Comparison of ENCODE assay signal across 9 mouse cellular contexts in the genomic region with DNA sequence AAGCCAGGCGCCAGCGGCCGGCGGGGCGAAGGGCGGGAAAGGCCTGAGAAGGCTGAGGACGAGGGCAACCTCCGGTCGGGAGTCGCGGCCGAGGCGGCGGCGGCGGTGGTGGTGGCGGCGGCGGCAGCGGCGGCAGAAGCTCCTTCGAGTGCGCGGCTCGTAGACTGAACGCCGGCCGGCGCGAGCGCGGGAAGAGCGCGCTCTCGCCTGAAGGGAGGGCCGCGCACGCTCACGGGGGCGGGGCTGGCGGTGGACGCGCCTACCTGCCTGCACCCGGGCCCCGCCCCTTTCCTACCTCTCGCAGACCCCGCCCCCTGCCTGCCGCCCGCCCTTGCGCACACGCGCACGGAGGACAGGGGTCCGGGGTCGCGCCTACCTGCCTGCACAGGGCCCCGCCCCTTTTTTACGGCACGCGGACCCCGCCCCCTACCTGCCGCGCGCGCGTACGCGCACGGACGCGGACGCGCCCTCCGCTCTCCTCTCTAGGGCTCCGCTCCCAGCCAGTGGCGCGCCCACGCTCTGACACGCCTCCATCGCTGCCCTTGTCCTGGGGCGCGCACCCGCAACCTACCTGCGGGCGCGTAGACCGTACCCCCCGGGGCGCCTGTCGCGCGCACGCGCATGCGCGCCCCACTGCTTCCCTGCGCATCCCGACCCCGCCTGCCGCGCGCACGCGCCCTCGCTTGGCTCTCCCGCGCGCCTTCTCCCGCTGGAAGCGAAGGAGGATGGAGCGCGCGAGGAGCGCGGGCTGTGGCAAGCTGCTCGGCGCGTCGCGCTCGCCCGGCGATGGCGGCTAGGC. TPM values are rescaled to one million over a fixed set of nuclear protein-coding genes. Genes with fewer than 3 reads are reported as not detected.
DNase-seq lines count a peak whose midpoint lies in the region; ATAC-seq and TF ChIP-seq lines count a peak whose summit lies in the region.
"Had no signal": no experiment of that assay in that cellular context is flagged by ENCODE, and none has a peak within 500 bp of the region (broad histone marks: within the 10 kb centered on the region; RNA-seq: fewer than 3 reads in every experiment).

No protein-coding gene starts in this region.

- no peaks in the 10 kb centered on the region for H3K9me3 ChIP-seq in intestine, postnatal 0 days (ENCODE audit: control insufficient read depth)

- peak; percentile 97 for ATAC-seq in intestine, postnatal 0 days

- peaks cover 23% of the 10 kb centered on the region for H3K27me3 ChIP-seq in intestine, postnatal 0 days (replicated peaks; ENCODE audit: control insufficient read depth, insufficient read depth, low read length)

- H3K36me3 ChIP-seq in intestine, postnatal 0 days (ENCODE audit: control insufficient read depth, insufficient read depth): no peaks in the 10 kb centered on the region

- no peak overlapping the region for H3K9ac ChIP-seq in intestine, postnatal 0 days (ENCODE audit: low read depth, low read length)

- peak overlapping the region; percentile 94 for H3K4me2 ChIP-seq in intestine, postnatal 0 days (replicated peaks; ENCODE audit: low read depth)

- peak overlapping the region; percentile 58 for H3K4me3 ChIP-seq in intestine, postnatal 0 days (ENCODE audit: low read depth, low read length)

- peaks cover 4% of the 10 kb centered on the region; the same call in 1 of the 2 replicates for H3K4me1 ChIP-seq in intestine, postnatal 0 days (replicated peaks; ENCODE audit: control insufficient read depth, insufficient read depth, low read length)

- H3K27ac ChIP-seq in intestine, postnatal 0 days (ENCODE audit: low read depth, low read length): no peak overlapping the region

- under 1% methylated on average over 113 of the region's 124 CpGs for WGBS in intestine, postnatal 0 days

- DNase-seq in adrenal gland, adult 2 months: peak; percentile 84
- DNase-seq in cerebellum, postnatal 10 days: peak; percentile 99 to 100
- peak; percentile 84 to 88 for DNase-seq in frontal cortex, postnatal 14 days (ENCODE audit: low spot score in 2 of 2)
- DNase-seq in left cerebral cortex, postnatal 14 days (ENCODE audit: low spot score in 2 of 2): peak; percentile 94 to 95
- DNase-seq in mesoderm, embryonic 11.5 days (ENCODE audit: low read depth, low spot score): peak; percentile 90
- peak; percentile 95 for DNase-seq in right cerebral cortex, postnatal 4 days
- no peak for DNase-seq in B cell, adult 2 months

- peak; percentile 18; the same call in 1 of the 2 replicates for TF ChIP-seq CTCF in intestine, postnatal 0 days (IDR thresholded peaks at IDR 0.05; ENCODE audit: low read depth)

- intact Hi-C loops in left cerebral cortex, postnatal 14 days (cut with DNase I): loop anchor here (5.0 to 10.0 kb wide), 2 partner anchors 213 to 365 kb away; no protein-coding TSS in a partner anchor

RNA-seq across cellular contexts. Expression of gene Phyhipl, which starts 56.4 kb away (rescaled TPM):
- total RNA-seq in adrenal gland, adult 2 months (2021): 1 to 10 TPM; 2.8 to 4.0 TPM
- 0.66 and 0.99 TPM in 2 replicates for polyA plus RNA-seq in adrenal gland, adult 2 months (2012; rRNA removed)
- polyA plus RNA-seq in intestine, postnatal 0 days (2015; fragmentation: Nextera tagmentation; extraction: Ambion mirVana): 1.6 and 1.8 TPM in 2 replicates
- total RNA-seq in left cerebral cortex, postnatal 14 days (2021): 100 to 1,000 TPM; 212 to 227 TPM
- total RNA-seq: heart, adult 18-20 months had no signal

Comparison
In these comparisons a context has a peak if more than half of its experiments do, and no peak if none do; other contexts are left out.
1. DNase-seq: peak in adrenal gland, adult 2 months (single experiment), cerebellum, postnatal 10 days (2 of 2), frontal cortex, postnatal 14 days (2 of 2), left cerebral cortex, postnatal 14 days (2 of 2), mesoderm, embryonic 11.5 days (single experiment) and right cerebral cortex, postnatal 4 days (single experiment); none in B cell, adult 2 months (0 of 2).
2. RNA of gene Phyhipl, which starts 56.4 kb away (total RNA-seq): 212 to 227 TPM in left cerebral cortex, postnatal 14 days; 2.8 to 4.0 TPM in adrenal gland, adult 2 months; every median in the first group is over 10 times any median in the second.